Comparison of ENCODE assay signal across 8 mouse cellular contexts in the genomic region with DNA sequence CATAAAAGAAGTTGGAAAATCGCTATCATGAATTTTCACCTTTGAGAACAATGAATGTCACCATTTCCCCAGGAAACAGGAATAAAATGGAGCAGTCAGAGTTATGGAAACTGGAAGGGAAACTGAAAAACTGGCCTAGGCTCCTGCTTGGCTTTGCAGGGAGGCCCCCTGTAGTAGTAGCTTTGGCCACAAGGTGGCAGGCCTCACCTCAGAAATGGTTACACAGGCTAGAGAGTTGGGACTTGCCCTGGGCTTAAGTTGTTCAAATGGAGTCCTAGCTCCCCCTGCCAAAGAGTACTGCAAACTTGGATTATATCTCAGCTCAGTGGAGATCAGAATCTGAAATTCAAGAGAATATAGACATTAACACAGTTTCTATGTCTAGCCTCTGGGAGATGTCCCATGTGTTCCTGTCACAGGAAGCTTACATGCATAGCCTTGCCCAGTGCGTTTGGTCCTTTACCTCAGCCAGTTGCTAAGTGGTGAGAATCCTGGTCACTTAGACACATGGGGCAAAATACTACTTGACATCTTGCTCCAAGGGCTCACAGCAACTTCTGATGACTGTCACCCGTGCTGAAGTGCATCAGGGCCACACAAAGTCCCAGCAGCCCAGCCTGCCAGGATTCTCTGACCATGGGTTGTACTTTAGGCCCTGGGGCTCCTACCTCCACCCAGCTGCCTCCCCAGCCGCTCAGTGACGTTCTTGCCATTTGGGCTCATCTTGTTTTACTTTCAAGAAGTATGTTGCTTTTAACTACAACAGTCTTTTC. TPM values are rescaled to one million over a fixed set of nuclear protein-coding genes. Genes with fewer than 3 reads are reported as not detected.
DNase-seq lines count a peak whose midpoint lies in the region; ATAC-seq and TF ChIP-seq lines count a peak whose summit lies in the region.

No protein-coding gene starts in this region.

- no peaks in the 10 kb centered on the region for H3K9me3 ChIP-seq in forebrain, embryonic 10.5 days
- H3K9me3 ChIP-seq in liver, postnatal 0 days (ENCODE audit: low read length), result no peaks in the 10 kb centered on the region
- no peaks in the 10 kb centered on the region for H3K9me3 ChIP-seq in neural tube, embryonic 14.5 days (ENCODE audit: control insufficient read depth, low read length)

- WGBS in forebrain, embryonic 10.5 days, result 61% methylated on average over 5 of the region's 5 CpGs
- WGBS in liver, postnatal 0 days (ENCODE audit: insufficient replicate concordance), result 53% methylated on average over 5 of the region's 5 CpGs
- 26% methylated on average over 5 of the region's 5 CpGs for WGBS in neural tube, embryonic 14.5 days

- TF ChIP-seq EP300 in liver, postnatal 0 days (IDR thresholded peaks at IDR 0.05; ENCODE audit: low read depth), result no peak

- peak; percentile 96 for ATAC-seq in CD4-positive, CD25-positive, alpha-beta regulatory T cell, adult 4 months
- ATAC-seq in liver, postnatal 0 days, result peak; percentile 76
- ATAC-seq in neural tube, embryonic 14.5 days (ENCODE audit: low read depth), result peak; percentile 84

- peak; percentile 91 for DNase-seq in brain, embryonic 14.5 days (ENCODE audit: low read depth)
- peak; percentile 84 for DNase-seq in forebrain, embryonic 10.5 days (ENCODE audit: extremely low spot score, low spot score)
- peak; percentile 90 to 94 for DNase-seq in heart, postnatal 10 days
- DNase-seq in kidney, postnatal 36 days, result peak; percentile 84 to 93
- DNase-seq in liver, postnatal 0 days, result peak; percentile 87

- peaks cover 71% of the 10 kb centered on the region for H3K36me3 ChIP-seq in forebrain, embryonic 10.5 days (replicated peaks)
- peaks cover 10% of the 10 kb centered on the region for H3K36me3 ChIP-seq in liver, postnatal 0 days (replicated peaks; ENCODE audit: insufficient read depth, low read length)
- peaks cover 16% of the 10 kb centered on the region; the same call in 1 of the 2 replicates for H3K36me3 ChIP-seq in neural tube, embryonic 14.5 days (ENCODE audit: control insufficient read depth, insufficient read depth, low read length)
- no peaks in the 10 kb centered on the region for H3K36me3 ChIP-seq in testis, adult 2 months (ENCODE audit: control insufficient read depth, insufficient read depth, low read length)

- peak overlapping the region; percentile 60 for H3K27ac ChIP-seq in forebrain, embryonic 10.5 days
- no peak overlapping the region for H3K27ac ChIP-seq in liver, postnatal 0 days (ENCODE audit: low read depth)
- no peak overlapping the region for H3K27ac ChIP-seq in neural tube, embryonic 14.5 days (ENCODE audit: low read depth, low read length)
- no peak overlapping the region for H3K27ac ChIP-seq in testis, adult 2 months (ENCODE audit: control insufficient read depth, insufficient read depth, low read depth, low read length)

- no peak overlapping the region for H3K4me3 ChIP-seq in forebrain, embryonic 10.5 days
- no peak overlapping the region for H3K4me3 ChIP-seq in liver, postnatal 0 days (ENCODE audit: low read depth, low read length)
- no peak overlapping the region for H3K4me3 ChIP-seq in neural tube, embryonic 14.5 days (ENCODE audit: low read depth, low read length)
- no peak overlapping the region for H3K4me3 ChIP-seq in testis, adult 2 months (ENCODE audit: control insufficient read depth, low read depth, low read length)

- intact Hi-C loops in heart, postnatal 10 days (cut with DNase I), result loop anchor here (1.0 to 5.0 kb wide), 2 partner anchors 153 to 199 kb away; partner anchors contain the start of gene Timm22

- H3K27me3 ChIP-seq in forebrain, embryonic 10.5 days (ENCODE audit: poor library complexity, severe bottlenecking), result no peaks in the 10 kb centered on the region
- no peaks in the 10 kb centered on the region for H3K27me3 ChIP-seq in liver, postnatal 0 days (ENCODE audit: insufficient read depth, low read length)
- no peaks in the 10 kb centered on the region for H3K27me3 ChIP-seq in neural tube, embryonic 14.5 days (ENCODE audit: control insufficient read depth, insufficient read depth, low read length)
- no peaks in the 10 kb centered on the region for H3K27me3 ChIP-seq in testis, adult 2 months (ENCODE audit: control insufficient read depth, insufficient read depth, low read length)

- H3K4me2 ChIP-seq in liver, postnatal 0 days (ENCODE audit: low read depth, low read length), result no peak overlapping the region
- H3K4me2 ChIP-seq in neural tube, embryonic 14.5 days (ENCODE audit: low read depth, low read length), result no peak overlapping the region

- no peak overlapping the region for H3K9ac ChIP-seq in liver, postnatal 0 days (replicated peaks)
- no peak overlapping the region for H3K9ac ChIP-seq in neural tube, embryonic 14.5 days (replicated peaks; ENCODE audit: low read depth, low read length)

- TF ChIP-seq POLR2A in brain, embryonic 14.5 days (IDR thresholded peaks at IDR 0.05; ENCODE audit: borderline replicate concordance, extremely low read depth, insufficient read depth, insufficient read length, poor library complexity, severe bottlenecking), result no peak
- no peak for TF ChIP-seq POLR2A in testis, adult 2 months (IDR thresholded peaks at IDR 0.05; ENCODE audit: control insufficient read depth, low read depth, low read length)

- H3K4me1 ChIP-seq in forebrain, embryonic 10.5 days, result peaks cover 48% of the 10 kb centered on the region
- no peaks in the 10 kb centered on the region for H3K4me1 ChIP-seq in liver, postnatal 0 days (ENCODE audit: insufficient read depth)
- H3K4me1 ChIP-seq in neural tube, embryonic 14.5 days (ENCODE audit: control insufficient read depth, insufficient read depth, low read length), result 0 out of 2 replicates have a peak, but pooled peaks cover 5% of the 10 kb centered on the region
- no peaks in the 10 kb centered on the region for H3K4me1 ChIP-seq in testis, adult 2 months (ENCODE audit: control insufficient read depth, insufficient read depth, low read length)

- TF ChIP-seq CTCF in brain, embryonic 14.5 days (IDR thresholded peaks at IDR 0.05; ENCODE audit: borderline replicate concordance, extremely low read depth, insufficient read depth, insufficient read length), result peak; percentile 95
- TF ChIP-seq CTCF in liver, postnatal 0 days (IDR thresholded peaks at IDR 0.05; ENCODE audit: low read depth), result peak; percentile 91
- peak; percentile 79; the same call in 1 of the 2 replicates for TF ChIP-seq CTCF in testis, adult 2 months (IDR thresholded peaks at IDR 0.05; ENCODE audit: control insufficient read depth, insufficient read depth, insufficient replicate concordance, low read depth, low read length)

RNA-seq across cellular contexts. Expression of gene Glod4, which starts 9.8 kb away (rescaled TPM):
- polyA plus RNA-seq in CD4-positive, CD25-positive, alpha-beta regulatory T cell, adult 4 months (2017; shearing (Covaris generic)), result 10 to 100 TPM; 78.6 to 89.4 TPM
- 31.5 and 41.0 TPM in 2 replicates for polyA plus RNA-seq in brain, embryonic 14.5 days (2012; rRNA removed)
- polyA plus RNA-seq in forebrain, embryonic 10.5 days (2016; fragmentation: Nextera tagmentation; extraction: Ambion mirVana), result 129 and 134 TPM in 2 replicates
- 10 to 100 TPM; 51.3 to 53.7 TPM for total RNA-seq in heart, postnatal 10 days (2021)
- polyA plus RNA-seq in liver, postnatal 0 days (2015; fragmentation: Nextera tagmentation; extraction: Ambion mirVana), result 41.8 and 43.6 TPM in 2 replicates
- 119 and 126 TPM in 2 replicates for polyA plus RNA-seq in neural tube, embryonic 14.5 days (2014; fragmentation: Nextera tagmentation; extraction: Ambion mirVana)
- polyA plus RNA-seq in testis, adult 2 months (2012; rRNA removed), result 9.4 and 10.6 TPM in 2 replicates

RNA-seq across cellular contexts. Expression of gene Mrm3, which starts 9.8 kb away (rescaled TPM):
- 10 to 100 TPM; 13.2 to 19.9 TPM for polyA plus RNA-seq in CD4-positive, CD25-positive, alpha-beta regulatory T cell, adult 4 months (2017; shearing (Covaris generic))
- polyA plus RNA-seq in brain, embryonic 14.5 days (2012; rRNA removed), result 11.6 and 12.9 TPM in 2 replicates
- 26.3 and 28.1 TPM in 2 replicates for polyA plus RNA-seq in forebrain, embryonic 10.5 days (2016; fragmentation: Nextera tagmentation; extraction: Ambion mirVana)
- 10 to 100 TPM; 17.4 to 19.2 TPM for total RNA-seq in heart, postnatal 10 days (2021)
- 13.9 and 14.8 TPM in 2 replicates for polyA plus RNA-seq in liver, postnatal 0 days (2015; fragmentation: Nextera tagmentation; extraction: Ambion mirVana)
- 23.8 and 25.4 TPM in 2 replicates for polyA plus RNA-seq in neural tube, embryonic 14.5 days (2014; fragmentation: Nextera tagmentation; extraction: Ambion mirVana)
- polyA plus RNA-seq in testis, adult 2 months (2012; rRNA removed), result 3.0 and 4.3 TPM in 2 replicates

RNA-seq across cellular contexts. Expression of gene Gemin4, which starts 35.9 kb away (rescaled TPM):
- polyA plus RNA-seq in CD4-positive, CD25-positive, alpha-beta regulatory T cell, adult 4 months (2017; shearing (Covaris generic)), result 10 to 100 TPM; 10.2 to 19.1 TPM
- 12.0 and 12.5 TPM in 2 replicates for polyA plus RNA-seq in brain, embryonic 14.5 days (2012; rRNA removed)
- 65.6 and 68.5 TPM in 2 replicates for polyA plus RNA-seq in forebrain, embryonic 10.5 days (2016; fragmentation: Nextera tagmentation; extraction: Ambion mirVana)
- 1 to 10 TPM; 3.1 to 5.9 TPM for total RNA-seq in heart, postnatal 10 days (2021)
- polyA plus RNA-seq in liver, postnatal 0 days (2015; fragmentation: Nextera tagmentation; extraction: Ambion mirVana), result 6.8 and 9.5 TPM in 2 replicates
- polyA plus RNA-seq in neural tube, embryonic 14.5 days (2014; fragmentation: Nextera tagmentation; extraction: Ambion mirVana), result 13.8 and 16.6 TPM in 2 replicates
- 39.6 and 40.8 TPM in 2 replicates for polyA plus RNA-seq in testis, adult 2 months (2012; rRNA removed)

RNA-seq across cellular contexts. Expression of gene Dbil5, which starts 35.9 kb away (rescaled TPM):
- polyA plus RNA-seq in CD4-positive, CD25-positive, alpha-beta regulatory T cell, adult 4 months (2017; shearing (Covaris generic)), result under 1 TPM in 1 of 2 experiments, not detected in 1; 0.58 TPM
- polyA plus RNA-seq in brain, embryonic 14.5 days (2012; rRNA removed), result 0.24 and 0.75 TPM in 2 replicates
- 0.53 TPM in 1 of 2 replicates, not detected in the other for polyA plus RNA-seq in forebrain, embryonic 10.5 days (2016; fragmentation: Nextera tagmentation; extraction: Ambion mirVana)
- total RNA-seq in heart, postnatal 10 days (2021), result under 1 TPM in 1 of 2 experiments, not detected in 1; 0.50 TPM
- polyA plus RNA-seq in liver, postnatal 0 days (2015; fragmentation: Nextera tagmentation; extraction: Ambion mirVana), result 0.73 and 0.86 TPM in 2 replicates
- not detected in 2 replicates for polyA plus RNA-seq in neural tube, embryonic 14.5 days (2014; fragmentation: Nextera tagmentation; extraction: Ambion mirVana)
- polyA plus RNA-seq in testis, adult 2 months (2012; rRNA removed), result 2,170 and 2,532 TPM in 2 replicates
